In genomic region chr16:11202571-11203554, GRCm38 (mm10) we compare ENCODE assay signal across 8 mouse cellular contexts. TPM values are rescaled to one million over a fixed set of nuclear protein-coding genes. Genes with fewer than 3 reads are reported as not detected.
A peak's percentile ranks its signal among the peaks of the same experiment; 100 is the strongest.
DNase-seq lines count a peak whose midpoint lies in the region; ATAC-seq and TF ChIP-seq lines count a peak whose summit lies in the region.

Gene Rsl1d1, minus strand, starts transcription at chr16:11203331.

- under 1% methylated on average over 68 of the region's 68 CpGs for WGBS in hindbrain, embryonic 14.5 days

- H3K27ac ChIP-seq in hindbrain, embryonic 14.5 days = peak within 1 kb of the TSS; percentile 75

- CTCF ChIA-PET in Patski (lab: Charles Lee) = no interaction called here

- peak within 1 kb of the TSS; percentile 61 for H3K4me2 ChIP-seq in hindbrain, embryonic 14.5 days (replicated peaks)

- H3K9ac ChIP-seq in hindbrain, embryonic 14.5 days = peak within 1 kb of the TSS; percentile 82

- POLR2A ChIA-PET in Patski (lab: Charles Lee) = interaction anchor here (1.7 kb wide), 1 partner anchor 27 kb away, joined by 13 read pairs; the partner anchor contains the start of gene Zc3h7a

- peak; percentile 66 for DNase-seq in Patski (ENCODE audit: low read depth, low spot score)
- peak; percentile 94 for DNase-seq in cerebellum, postnatal 14 days
- DNase-seq in frontal cortex, postnatal 14 days (ENCODE audit: low spot score in 2 of 2) = peak; percentile 81 to 88
- DNase-seq in hindbrain, embryonic 14.5 days (ENCODE audit: low spot score) = peak; percentile 99
- peak; percentile 89 for DNase-seq in layer of hippocampus, postnatal 36 days
- DNase-seq in lung, postnatal 36 days = peak; percentile 96
- peak; percentile 98 for DNase-seq in retina, postnatal 1 day
- DNase-seq in urinary bladder, adult 18-20 months (ENCODE audit: low spot score in 2 of 2) = peak; percentile 81 to 89

- no peaks in the 10 kb centered on the region for H3K27me3 ChIP-seq in Patski
- no peaks in the 10 kb centered on the region for H3K27me3 ChIP-seq in hindbrain, embryonic 14.5 days (ENCODE audit: control insufficient read depth, insufficient read depth, low read length)

- ATAC-seq in Patski = peak; percentile 83
- peak; percentile 98 for ATAC-seq in hindbrain, embryonic 14.5 days (ENCODE audit: low FRiP score)

- peak within 1 kb of the TSS; percentile 85 for H3K4me3 ChIP-seq in hindbrain, embryonic 14.5 days (replicated peaks; ENCODE audit: low read length)

- in situ Hi-C loops in Patski (cut with MboI; ENCODE audit: low pct_unique_long_range_greater_than_20kb) = no loop called here

- peaks cover 26% of the 10 kb centered on the region for H3K4me1 ChIP-seq in hindbrain, embryonic 14.5 days (replicated peaks; ENCODE audit: control insufficient read depth, insufficient read depth, low read length)

- TF ChIP-seq CTCF in Patski (IDR thresholded peaks at IDR 0.05) = no peak

- peaks cover 47% of the 10 kb centered on the region for H3K36me3 ChIP-seq in hindbrain, embryonic 14.5 days (replicated peaks; ENCODE audit: control insufficient read depth, insufficient read depth)

- H3K9me3 ChIP-seq in hindbrain, embryonic 14.5 days (ENCODE audit: control insufficient read depth, low read length) = no peaks in the 10 kb centered on the region

RNA-seq across cellular contexts. Expression of gene Rsl1d1, which starts in this region (rescaled TPM):
- 111 TPM for polyA plus RNA-seq in Patski (2021)
- polyA plus RNA-seq in hindbrain, embryonic 14.5 days (2014; fragmentation: Nextera tagmentation; extraction: Ambion mirVana) = 138 and 140 TPM in 2 replicates
- 10 to 100 TPM; 51.9 to 57.7 TPM for total RNA-seq in layer of hippocampus, postnatal 36 days (2021)

Comparison
In these comparisons a context has a peak if more than half of its experiments do, and no peak if none do; other contexts are left out.
1. Peak in every context shown above with its lines: DNase-seq, ATAC-seq, H3K4me3 ChIP-seq and H3K27ac ChIP-seq.